Mouse (Mus musculus) gastrocnemius, adult 2 months (tissue): Measurements from ENCODE around the gene Tmem245. TPM values are rescaled to one million over a fixed set of nuclear protein-coding genes. Genes with fewer than 3 reads are reported as not detected.

Experiments
- DNase-seq: peaks from one replicate; pipeline ENCODE4 v3.0.0; 2022
- H3K27ac ChIP-seq: fragments of 200-600 bp; 2 replicates; pipeline ENCODE4 v1.8.1; 2022; ENCODE audit warnings: mild to moderate bottlenecking
- H3K4me3 ChIP-seq: fragments of 200-600 bp; 2 replicates; pipeline ENCODE4 v1.8.1; 2022; ENCODE audit warnings: mild to moderate bottlenecking, moderate library complexity
- CTCF ChIP-seq: fragments of 200-600 bp; IDR thresholded peaks from 2 replicates; pipeline ENCODE4 v1.8.1; 2022; ENCODE audit warnings: antibody characterized with exemption, mild to moderate bottlenecking, moderate library complexity
- intact Hi-C: fragments of 180-260 bp; cut with DNase I; formaldehyde crosslinking; loops from one replicate; pipeline ENCODE4 v1.15.1; 2025
- long read RNA-seq, 2 experiments: library from polyadenylated mRNA; stranded (forward); transcript quantifications; one replicate each; pipeline ENCODE4 v2.0.0; 2021
- total RNA-seq, 2 experiments: library from RNA; stranded (reverse); gene quantifications; 2 replicates each; pipeline ENCODE4 v1.2.3; 2021

Gene Tmem245
- total RNA-seq = 10 to 100 TPM; 18.0 to 24.6 TPM
- long read RNA-seq, experiment 1, full-length matches to known transcripts = 14 of 16 reads
- long read RNA-seq, experiment 1, partial matches to known transcripts = 0 of 16 reads
- long read RNA-seq, experiment 1, other reads (novel, unspliced or antisense) = 2 of 16 reads
- long read RNA-seq, experiment 2, full-length matches to known transcripts = 17 of 19 reads
- long read RNA-seq, experiment 2, partial matches to known transcripts = 0 of 19 reads
- long read RNA-seq, experiment 2, other reads (novel, unspliced or antisense) = 2 of 19 reads

DNA sequence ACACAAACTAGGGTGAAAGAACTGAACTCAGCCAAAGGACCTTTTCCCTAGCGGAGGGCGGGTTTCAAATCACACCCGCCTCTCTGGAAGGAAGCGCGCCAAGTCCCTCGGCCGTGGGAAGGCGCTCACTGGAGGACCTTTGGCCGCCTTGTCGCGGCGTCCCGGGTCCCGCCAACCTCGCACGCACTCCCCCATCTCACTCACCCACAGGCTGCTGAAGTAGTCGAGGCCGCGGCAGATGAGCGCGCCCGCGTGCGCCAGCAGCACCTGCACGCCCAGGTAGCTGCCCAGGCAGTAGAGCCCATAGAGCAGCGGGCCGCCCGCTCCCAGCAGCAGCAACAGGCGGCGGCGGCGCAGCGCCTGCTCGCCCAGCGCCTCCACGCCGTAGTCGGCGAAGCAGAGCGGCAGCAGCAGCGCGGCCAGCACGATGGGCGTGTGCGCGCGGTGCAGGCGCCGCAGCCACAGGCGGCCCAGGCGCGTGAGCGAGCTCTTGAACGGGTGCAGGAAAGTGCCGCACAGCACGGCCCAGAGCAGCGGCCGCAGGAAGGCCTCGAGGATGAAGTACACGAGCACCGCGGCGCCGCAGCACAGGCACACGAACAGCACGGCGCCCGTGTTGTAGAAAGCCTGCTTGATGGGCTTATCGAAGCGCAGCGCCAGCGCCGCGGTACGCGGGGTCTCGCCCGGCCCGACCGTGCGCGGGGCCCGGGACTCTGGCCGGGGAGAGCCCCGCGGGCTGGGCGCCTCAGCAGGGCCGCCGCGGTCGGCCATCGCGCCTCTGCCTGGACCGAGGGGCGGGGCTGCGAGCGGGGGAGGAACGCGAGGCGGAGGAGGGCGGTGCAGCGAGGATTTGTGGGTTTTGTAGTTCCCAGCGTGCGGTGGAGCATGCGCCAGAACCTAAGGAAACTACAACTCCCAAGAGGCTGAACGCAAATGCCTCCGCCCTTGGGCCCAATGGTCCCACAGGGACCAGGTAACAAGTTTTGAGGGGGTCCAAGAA, at the start of gene Tmem245:
Tmem245 (minus strand) TSS at position 797 of the 1,000 bp plus-strand sequence.
- H3K27ac ChIP-seq = peak within 1 kb of the TSS; percentile 97
- intact Hi-C loops = no loop called here
- no peak for TF ChIP-seq CTCF
- peak within 1 kb of the TSS; percentile 79 for H3K4me3 ChIP-seq
- peak; percentile 97 for DNase-seq

DNA sequence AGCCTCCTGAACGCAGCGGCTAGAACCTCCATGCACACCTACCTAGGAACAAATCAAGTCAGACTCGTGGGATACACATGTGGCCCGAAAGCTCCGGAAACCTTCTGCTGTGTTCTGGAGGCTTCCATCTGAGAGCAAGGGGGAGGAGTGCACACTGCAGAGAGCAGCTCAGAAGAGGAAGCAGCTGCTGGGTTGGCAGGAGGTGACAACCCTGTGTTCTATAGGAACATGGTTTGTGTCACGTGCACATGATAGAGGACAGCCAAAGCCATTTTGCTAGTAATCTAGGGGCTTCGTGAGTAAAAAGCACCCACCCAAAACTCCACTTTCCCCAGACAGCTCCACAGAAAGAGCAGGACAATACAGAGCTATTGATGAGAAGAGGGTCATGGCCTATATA, 46.1 kb upstream of the Tmem245 start:
- H3K4me3 ChIP-seq = no peak overlapping the region
- DNase-seq = no peak
- H3K27ac ChIP-seq = no peak overlapping the region
- no peak for TF ChIP-seq CTCF
- intact Hi-C loops = no loop called here

DNA sequence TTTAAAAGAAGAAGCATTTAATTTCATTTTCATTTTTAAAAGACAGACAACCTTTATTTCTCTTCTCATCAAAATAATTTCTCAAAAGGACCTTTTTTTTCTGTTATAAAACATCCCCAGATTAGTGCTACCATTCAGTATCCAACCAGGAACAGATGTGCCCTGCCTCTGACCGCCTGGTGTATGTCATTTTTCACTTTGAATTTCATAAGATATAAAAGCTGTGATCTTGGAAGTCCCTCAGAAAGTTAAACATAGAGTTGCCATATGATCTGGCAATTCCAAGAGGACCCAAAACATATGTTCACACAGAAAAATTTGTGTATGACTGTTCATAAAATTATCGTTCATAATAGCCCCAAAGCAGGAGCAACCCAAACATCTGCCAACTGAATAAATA, 44.7 kb upstream of the Tmem245 start:
- no peak overlapping the region for H3K4me3 ChIP-seq
- no peak for DNase-seq
- intact Hi-C loops = no loop called here
- H3K27ac ChIP-seq = no peak overlapping the region
- no peak for TF ChIP-seq CTCF

DNA sequence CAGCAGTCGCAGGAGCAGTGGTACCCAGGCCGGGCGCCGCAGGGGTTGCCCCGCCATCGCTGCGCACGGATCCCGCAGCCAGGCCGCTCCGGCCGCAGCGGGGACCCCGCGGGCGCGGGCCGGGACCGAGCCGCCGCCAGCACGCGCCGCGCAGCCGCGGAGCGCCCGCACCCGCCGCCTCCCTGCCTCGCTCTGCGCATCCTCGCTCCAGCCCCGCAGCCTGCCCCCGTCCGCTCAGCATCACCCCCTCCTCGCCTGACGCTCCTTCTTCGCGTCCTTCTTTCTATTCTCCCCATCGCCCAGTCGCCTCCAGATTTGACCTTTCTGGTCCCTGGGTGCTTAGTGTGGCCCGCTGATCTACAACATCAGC, 43.0 kb upstream of the Tmem245 start, which contains the start of gene Frrs1l:
Frrs1l (minus strand) TSS at position 177 of the 370 bp plus-strand sequence.
- H3K4me3 ChIP-seq = peak within 1 kb of the TSS; percentile 63
- intact Hi-C loops = no loop called here
- no peak within 1 kb of the TSS for H3K27ac ChIP-seq
- no peak for DNase-seq
- no peak for TF ChIP-seq CTCF

DNA sequence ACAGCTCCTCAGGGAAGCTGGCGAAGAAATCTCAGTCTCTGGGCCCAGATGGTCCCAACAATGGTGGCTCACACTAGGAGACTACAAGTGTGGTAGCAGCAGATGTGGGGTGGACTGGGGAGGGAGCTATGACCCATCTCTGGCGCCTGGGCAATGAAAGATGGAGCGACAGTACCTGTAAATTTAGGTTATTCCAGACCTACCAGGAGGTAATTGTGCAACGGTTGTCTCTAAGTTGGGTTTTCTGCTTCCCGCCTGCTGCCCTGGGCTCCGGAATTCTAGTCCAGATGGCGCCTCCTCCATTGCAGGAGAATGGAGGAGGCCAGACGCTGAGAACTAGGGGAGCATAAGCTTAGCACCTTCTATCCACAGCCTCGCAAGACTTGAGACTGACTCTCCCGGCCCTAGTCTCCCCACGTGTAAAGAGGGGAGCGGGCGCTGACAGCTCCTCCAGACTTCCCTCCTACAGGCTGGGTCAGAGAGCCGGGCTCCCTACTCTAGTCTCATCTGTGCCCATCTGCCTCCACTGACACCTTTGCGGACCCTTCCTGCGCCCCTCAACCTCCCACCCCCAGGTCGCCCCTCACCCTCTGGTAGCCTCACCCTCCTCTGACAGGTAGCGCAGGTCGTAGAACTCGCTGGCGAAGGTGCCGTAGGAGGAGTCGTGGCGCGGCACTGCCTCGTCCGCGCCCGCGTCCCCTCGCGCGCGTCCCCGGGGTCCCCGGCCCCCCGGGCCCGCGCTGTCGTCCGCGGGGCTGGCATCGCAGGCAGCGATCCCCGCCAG, 42.4 kb upstream of the Tmem245 start:
- DNase-seq = no peak
- intact Hi-C loops = no loop called here
- TF ChIP-seq CTCF = no peak
- Histone ChIP-seq H3K27ac (no peak overlapping the region), H3K4me3 (peak overlapping the region; percentile 63)

DNA sequence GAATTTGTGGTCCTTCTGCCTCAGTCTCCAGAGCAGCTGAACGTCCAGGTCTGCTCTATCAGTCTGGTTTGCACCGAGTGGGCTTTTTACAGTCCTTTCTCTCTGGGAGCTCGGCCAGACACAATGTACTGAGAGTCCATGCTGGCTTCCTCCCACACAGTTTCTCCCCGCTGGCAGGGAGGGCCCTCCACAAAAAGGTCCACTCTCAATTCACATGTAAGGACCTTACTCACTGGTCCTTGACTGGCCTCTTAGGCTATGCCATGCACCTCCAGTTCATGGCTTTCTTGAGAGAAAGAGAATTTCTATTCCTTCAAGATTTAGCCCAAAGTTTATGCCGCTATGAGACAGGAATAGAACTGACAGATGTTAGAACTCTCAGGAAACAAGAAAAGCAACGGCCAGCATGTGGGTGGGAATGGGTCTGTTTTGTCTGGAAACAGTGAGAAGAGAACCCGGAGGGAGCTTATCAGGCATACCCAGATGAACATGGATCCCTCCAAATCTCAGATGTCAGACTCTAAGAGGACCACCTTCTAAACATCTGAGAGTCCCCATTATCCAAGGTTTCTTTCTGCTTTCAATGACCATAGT, 18.4 kb upstream of the Tmem245 start:
- TF ChIP-seq CTCF = no peak
- Histone ChIP-seq H3K4me3 (no peak overlapping the region), H3K27ac (peak overlapping the region; percentile 38; the same call in 1 of the 2 replicates)
- intact Hi-C loops = no loop called here
- DNase-seq = no peak

DNA sequence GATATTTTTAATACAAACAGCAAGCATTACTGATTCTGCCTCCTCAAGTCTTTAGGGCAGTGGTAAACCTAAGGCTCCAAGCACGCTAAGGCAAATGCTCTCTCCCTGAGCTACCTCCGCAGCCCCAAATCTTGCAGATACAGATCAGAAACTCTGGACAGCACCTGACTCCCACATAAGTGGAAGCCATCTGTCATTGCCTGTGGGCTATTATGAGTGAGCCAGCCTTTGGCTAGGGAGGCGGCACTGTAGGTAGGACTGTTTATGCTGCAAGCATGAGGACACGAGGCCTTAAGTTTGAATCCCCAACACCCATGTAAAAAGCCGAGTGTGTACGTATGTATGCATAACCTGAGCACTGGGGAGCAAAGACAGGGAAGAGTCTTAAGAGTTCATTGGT, 16.4 kb upstream of the Tmem245 start:
- intact Hi-C loops = no loop called here
- no peak for DNase-seq
- TF ChIP-seq CTCF = no peak
- H3K27ac ChIP-seq = no peak overlapping the region
- no peak overlapping the region for H3K4me3 ChIP-seq

DNA sequence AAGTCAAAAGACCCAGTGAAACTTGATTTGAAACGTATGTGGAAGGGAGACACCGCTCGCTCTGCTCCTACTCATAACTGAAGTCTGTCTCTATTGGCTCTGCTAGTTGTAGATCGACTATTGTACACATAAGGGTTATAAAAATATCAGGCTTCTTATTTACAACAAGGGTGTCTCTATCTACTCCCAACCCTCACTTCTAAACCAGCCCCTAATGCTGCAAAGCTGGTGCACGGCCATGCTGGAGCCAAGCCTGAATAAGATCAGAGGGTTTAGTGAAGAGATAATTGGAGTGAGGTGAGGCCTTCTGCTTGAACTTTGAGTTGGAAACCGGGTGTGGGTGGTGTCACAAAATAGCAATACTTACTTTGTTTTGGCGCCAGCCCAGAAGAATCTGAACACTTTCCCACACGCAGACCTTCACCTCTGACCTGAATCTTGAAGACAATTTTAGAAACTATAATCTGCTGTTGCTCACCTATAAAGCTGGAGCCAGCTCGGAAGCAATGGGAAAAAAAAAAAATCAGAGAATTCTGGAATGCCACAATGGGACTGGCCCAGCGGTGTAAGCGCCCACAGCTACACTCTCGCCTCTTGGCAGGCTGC, 14.2 kb upstream of the Tmem245 start:
- Histone ChIP-seq H3K4me3 (no peak overlapping the region), H3K27ac (no peak overlapping the region)
- intact Hi-C loops = no loop called here
- no peak for TF ChIP-seq CTCF
- DNase-seq = no peak

DNA sequence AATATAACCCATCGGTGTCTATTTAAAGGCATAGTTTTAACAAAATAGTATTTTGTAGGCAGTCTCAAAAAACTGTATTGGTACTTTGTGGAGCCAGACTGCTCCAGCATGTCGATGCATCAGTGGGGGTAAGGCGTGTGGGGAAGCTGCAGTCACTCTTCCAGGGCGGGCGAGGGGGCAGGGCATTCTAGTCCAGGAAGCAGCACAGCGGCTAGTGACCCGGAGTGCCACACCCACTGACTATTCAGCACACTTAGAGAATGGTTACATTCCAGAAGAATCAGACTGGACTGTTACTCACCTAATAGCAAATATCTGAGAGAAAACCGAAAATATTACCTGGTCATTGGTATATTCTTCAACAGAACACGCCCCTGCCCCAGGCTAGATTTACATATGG, 10.3 kb upstream of the Tmem245 start:
- intact Hi-C loops = no loop called here
- no peak for TF ChIP-seq CTCF
- Histone ChIP-seq H3K4me3 (no peak overlapping the region), H3K27ac (no peak overlapping the region)
- no peak for DNase-seq

DNA sequence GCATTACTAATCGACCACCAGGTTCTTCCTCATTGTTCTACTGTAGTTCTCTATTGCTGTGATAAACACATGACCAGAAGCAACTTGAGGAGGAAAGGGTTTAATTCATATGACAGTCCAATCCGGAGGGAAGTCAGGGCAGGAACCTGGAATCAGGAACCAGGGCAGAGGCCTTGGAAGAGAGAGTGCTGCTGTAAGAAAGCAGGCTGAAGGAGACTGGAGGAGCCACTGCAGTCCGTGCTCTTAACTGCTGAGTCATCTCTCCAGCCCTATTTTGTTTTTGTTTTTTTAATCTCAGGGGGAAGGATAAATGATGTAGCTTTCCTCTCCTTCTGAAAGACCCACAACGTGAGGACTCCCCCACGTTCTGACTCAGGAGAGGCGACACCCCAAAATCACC, 6.0 kb upstream of the Tmem245 start:
- intact Hi-C loops = no loop called here
- Histone ChIP-seq H3K27ac (no peak overlapping the region), H3K4me3 (no peak overlapping the region)
- no peak for DNase-seq
- no peak for TF ChIP-seq CTCF

DNA sequence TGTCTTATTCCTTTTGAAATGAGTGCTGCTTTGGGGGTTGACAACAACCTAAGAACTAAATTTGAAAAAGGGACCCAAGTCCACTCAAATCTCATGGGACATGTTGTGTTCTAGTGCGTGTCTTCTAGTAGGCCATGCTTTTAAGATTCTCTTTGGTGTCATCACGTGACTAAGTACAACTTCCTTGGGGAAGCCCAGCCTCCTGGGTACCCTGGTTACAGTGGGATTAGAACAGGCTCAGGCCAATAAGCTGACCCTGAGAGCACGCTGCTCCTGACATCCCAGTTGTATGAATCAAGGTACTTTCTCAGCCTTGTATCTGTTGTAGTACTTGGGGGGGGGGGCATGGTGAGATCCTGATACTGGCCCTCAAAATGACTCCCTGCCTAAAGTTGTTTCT, 4.5 kb upstream of the Tmem245 start:
- Histone ChIP-seq H3K4me3 (no peak overlapping the region), H3K27ac (no peak overlapping the region)
- no peak for TF ChIP-seq CTCF
- no peak for DNase-seq
- intact Hi-C loops = no loop called here

DNA sequence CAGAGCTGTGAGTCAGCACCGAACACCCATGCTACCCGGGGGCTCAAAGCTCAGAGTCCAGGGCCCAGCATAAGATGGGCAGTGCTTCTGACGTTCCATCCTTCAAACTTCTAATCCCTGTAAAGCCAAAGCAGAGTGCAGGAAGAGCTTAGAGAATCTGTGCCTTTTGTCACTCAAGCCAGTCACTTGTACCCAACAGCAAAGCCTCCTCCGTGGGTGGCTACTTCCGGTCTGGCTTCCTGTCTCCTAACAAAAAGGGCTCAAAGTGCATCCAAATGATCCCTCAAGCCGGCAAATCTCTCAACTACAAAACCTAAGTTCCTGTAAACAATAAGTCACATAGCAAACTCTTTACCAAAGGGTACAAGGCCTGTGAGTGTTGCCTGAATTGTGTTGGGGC, 2.3 kb upstream of the Tmem245 start:
- DNase-seq = no peak
- no peak for TF ChIP-seq CTCF
- no peak overlapping the region for H3K27ac ChIP-seq
- intact Hi-C loops = no loop called here
- H3K4me3 ChIP-seq = no peak overlapping the region
